Mouse (Mus musculus) G1E (cell line): Measurements from ENCODE around the gene Gimap8.

ENCODE experiments used
- CTCF ChIP-seq: IDR thresholded peaks from 2 replicates; pipeline ENCODE4 v1.5.1; 2012; ENCODE audit warnings: low read depth, low read length, inconsistent platforms, mixed read lengths
- GATA1 ChIP-seq: IDR thresholded peaks from 2 replicates; pipeline ENCODE4 v1.6.1; 2012; ENCODE audit warnings: borderline replicate concordance, low read length, inconsistent platforms, mixed read lengths
- TAL1 ChIP-seq: conservative IDR thresholded peaks from 2 replicates; pipeline ENCODE4 v1.6.1; 2012; ENCODE audit warnings: low read depth, low read length, inconsistent platforms, mixed read lengths

DNA sequence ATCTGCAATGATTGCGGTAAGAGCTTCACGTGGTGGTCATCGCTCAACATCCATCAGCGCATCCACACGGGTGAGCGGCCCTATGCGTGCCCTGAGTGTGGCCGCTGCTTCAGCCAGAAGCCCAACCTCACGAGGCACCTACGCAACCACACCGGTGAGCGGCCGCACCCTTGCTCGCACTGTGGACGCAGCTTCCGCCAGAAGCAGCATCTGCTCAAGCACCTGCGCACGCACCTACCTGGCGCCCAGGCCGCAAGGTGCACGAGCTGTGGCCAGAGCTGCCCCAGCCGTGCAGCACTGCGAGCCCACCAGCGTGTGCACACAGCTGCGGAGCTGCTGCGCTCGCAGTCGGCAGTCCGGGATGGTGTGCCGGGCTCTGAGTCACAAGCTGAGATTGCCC lies 27.0 kb upstream of the Gimap8 start:
- TF ChIP-seq CTCF (no peak), TAL1 (no peak), GATA1 (no peak)
